Mouse (Mus musculus): ENCODE results near the gene Top3b. TPM values are rescaled to one million over a fixed set of nuclear protein-coding genes. Genes with fewer than 3 reads are reported as not detected.
A peak's percentile ranks its signal among the peaks of the same experiment; 100 is the strongest.

Top3b gene
- polyA plus RNA-seq, 1 experiment, result 46.0 TPM

GRCm38 (mm10) chr16:16896382-16897055 lies 26.0 kb downstream of the Top3b start, which contains the start of gene Ppm1f:
TSS of gene Ppm1f (plus strand) at chr16:16896469.
- H3K4me3 ChIP-seq (ENCODE audit: insufficient read depth, low read length), result peak within 1 kb of the TSS; percentile 87
- peak; percentile 43 for TF ChIP-seq CTCF (IDR thresholded peaks at IDR 0.05; ENCODE audit: low read depth, low read length)
- TF ChIP-seq POLR2A (IDR thresholded peaks at IDR 0.05; ENCODE audit: borderline replicate concordance, low read depth, low read length), result no peak
- peaks cover 15% of the 10 kb centered on the region for H3K4me1 ChIP-seq (ENCODE audit: control insufficient read depth, insufficient read depth, low read length)
- H3K27ac ChIP-seq (ENCODE audit: insufficient read depth, low read depth, low read length), result no peak within 1 kb of the TSS

- TF ChIP-seq CTCF (IDR thresholded peaks at IDR 0.05; ENCODE audit: low read depth, low read length) (no peak), POLR2A (IDR thresholded peaks at IDR 0.05; ENCODE audit: borderline replicate concordance, low read depth, low read length) (no peak)
- Histone ChIP-seq H3K4me3 (ENCODE audit: insufficient read depth, low read length) (peak overlapping the region; percentile 87), H3K4me1 (ENCODE audit: control insufficient read depth, insufficient read depth, low read length) (peaks cover 19% of the 10 kb centered on the region), H3K27ac (ENCODE audit: insufficient read depth, low read depth, low read length) (no peak overlapping the region)
These were observed 26.6 kb downstream of the Top3b start for GRCm38 (mm10) chr16:16897056-16897584.

- TF ChIP-seq POLR2A (IDR thresholded peaks at IDR 0.05; ENCODE audit: borderline replicate concordance, low read depth, low read length) (no peak), CTCF (IDR thresholded peaks at IDR 0.05; ENCODE audit: low read depth, low read length) (no peak)
- no peak overlapping the region for H3K4me3 ChIP-seq (ENCODE audit: insufficient read depth, low read length)
- H3K4me1 ChIP-seq (ENCODE audit: control insufficient read depth, insufficient read depth, low read length), result peaks cover 21% of the 10 kb centered on the region
- no peak overlapping the region for H3K27ac ChIP-seq (ENCODE audit: insufficient read depth, low read depth, low read length)
These were observed 31.8 kb downstream of the Top3b start for GRCm38 (mm10) chr16:16902329-16902728.

GRCm38 (mm10) chr16:16903188-16903587 lies 32.7 kb downstream of the Top3b start:
- Histone ChIP-seq H3K27ac (ENCODE audit: insufficient read depth, low read depth, low read length) (no peak overlapping the region), H3K4me1 (ENCODE audit: control insufficient read depth, insufficient read depth, low read length) (peaks cover 22% of the 10 kb centered on the region), H3K4me3 (ENCODE audit: insufficient read depth, low read length) (no peak overlapping the region)
- no peak for TF ChIP-seq CTCF (IDR thresholded peaks at IDR 0.05; ENCODE audit: low read depth, low read length)
- no peak for TF ChIP-seq POLR2A (IDR thresholded peaks at IDR 0.05; ENCODE audit: borderline replicate concordance, low read depth, low read length)

- Histone ChIP-seq H3K27ac (ENCODE audit: insufficient read depth, low read depth, low read length) (no peak overlapping the region), H3K4me1 (ENCODE audit: control insufficient read depth, insufficient read depth, low read length) (peaks cover 9% of the 10 kb centered on the region), H3K4me3 (ENCODE audit: insufficient read depth, low read length) (no peak overlapping the region)
- no peak for TF ChIP-seq POLR2A (IDR thresholded peaks at IDR 0.05; ENCODE audit: borderline replicate concordance, low read depth, low read length)
- TF ChIP-seq CTCF (IDR thresholded peaks at IDR 0.05; ENCODE audit: low read depth, low read length), result no peak
These were observed 37.3 kb downstream of the Top3b start for GRCm38 (mm10) chr16:16907799-16908198.

- Histone ChIP-seq H3K4me3 (ENCODE audit: insufficient read depth, low read length) (no peak overlapping the region), H3K27ac (ENCODE audit: insufficient read depth, low read depth, low read length) (no peak overlapping the region), H3K4me1 (ENCODE audit: control insufficient read depth, insufficient read depth, low read length) (peaks cover 4% of the 10 kb centered on the region)
- TF ChIP-seq CTCF (IDR thresholded peaks at IDR 0.05; ENCODE audit: low read depth, low read length) (peak; percentile 59), POLR2A (IDR thresholded peaks at IDR 0.05; ENCODE audit: borderline replicate concordance, low read depth, low read length) (no peak)
These were observed 41.4 kb downstream of the Top3b start for GRCm38 (mm10) chr16:16911641-16912597.

- TF ChIP-seq CTCF (IDR thresholded peaks at IDR 0.05; ENCODE audit: low read depth, low read length) (no peak), POLR2A (IDR thresholded peaks at IDR 0.05; ENCODE audit: borderline replicate concordance, low read depth, low read length) (no peak)
- no peak overlapping the region for H3K4me3 ChIP-seq (ENCODE audit: insufficient read depth, low read length)
- no peak overlapping the region for H3K27ac ChIP-seq (ENCODE audit: insufficient read depth, low read depth, low read length)
- H3K4me1 ChIP-seq (ENCODE audit: control insufficient read depth, insufficient read depth, low read length), result no peaks in the 10 kb centered on the region
These were observed 42.9 kb downstream of the Top3b start for GRCm38 (mm10) chr16:16913440-16913839.

GRCm38 (mm10) chr16:16918441-16919117 lies 48.0 kb downstream of the Top3b start:
- H3K4me1 ChIP-seq (ENCODE audit: control insufficient read depth, insufficient read depth, low read length), result peaks cover 8% of the 10 kb centered on the region

GRCm38 (mm10) chr16:16921021-16921435 lies 50.5 kb downstream of the Top3b start:
- H3K4me3 ChIP-seq (ENCODE audit: insufficient read depth, low read length), result no peak overlapping the region
- TF ChIP-seq POLR2A (IDR thresholded peaks at IDR 0.05; ENCODE audit: borderline replicate concordance, low read depth, low read length) (no peak), CTCF (IDR thresholded peaks at IDR 0.05; ENCODE audit: low read depth, low read length) (peak; percentile 43; the same call in 1 of the 2 replicates)
- no peak overlapping the region for H3K27ac ChIP-seq (ENCODE audit: insufficient read depth, low read depth, low read length)
- H3K4me1 ChIP-seq (ENCODE audit: control insufficient read depth, insufficient read depth, low read length), result peaks cover 8% of the 10 kb centered on the region

More at GRCm38 (mm10) chr16:16918441-16919117, 48.0 kb downstream of the Top3b start:
- TF ChIP-seq POLR2A (IDR thresholded peaks at IDR 0.05; ENCODE audit: borderline replicate concordance, low read depth, low read length) (no peak), CTCF (IDR thresholded peaks at IDR 0.05; ENCODE audit: low read depth, low read length) (no peak)
- H3K4me3 ChIP-seq (ENCODE audit: insufficient read depth, low read length), result no peak overlapping the region
- no peak overlapping the region for H3K27ac ChIP-seq (ENCODE audit: insufficient read depth, low read depth, low read length)

Data from bone marrow macrophage, adult 2 months (primary cell).